Mouse (Mus musculus) megakaryocyte, embryonic 14.5 days (primary cell): Measurements from ENCODE around the gene Ltbp1. TPM values are rescaled to one million over a fixed set of nuclear protein-coding genes. Genes with fewer than 3 reads are reported as not detected.

ENCODE experiments used
- H3K27me3 ChIP-seq: replicated peaks from 2 replicates; pipeline ENCODE3; 2012; ENCODE audit warnings: inconsistent platforms
- H3K36me3 ChIP-seq: replicated peaks from 2 replicates; pipeline ENCODE3; 2012; ENCODE audit warnings: low read length, inconsistent platforms, mixed read lengths
- H3K4me1 ChIP-seq: 2 replicates; pipeline ENCODE4 v1.6.1; 2012; ENCODE audit warnings: inconsistent platforms
- H3K4me3 ChIP-seq: replicated peaks from 2 replicates; pipeline ENCODE3; 2012; ENCODE audit warnings: moderate library complexity, mild to moderate bottlenecking, inconsistent platforms
- H3K9me3 ChIP-seq: 2 replicates; pipeline ENCODE4 v1.6.1; 2012; ENCODE audit warnings: inconsistent platforms
- FLI1 ChIP-seq: IDR thresholded peaks from 2 replicates; pipeline ENCODE4 v1.6.1; 2012; ENCODE audit warnings: low read length, inconsistent platforms, mixed read lengths
- GATA1 ChIP-seq: IDR thresholded peaks from 3 replicates; pipeline ENCODE4 v1.6.1; 2012; ENCODE audit warnings: mixed read lengths, low read length, inconsistent platforms, borderline replicate concordance
- polyA plus RNA-seq: library from polyadenylated mRNA; stranded (reverse); fragments of >175 nt; gene quantifications from 2 replicates; pipeline ENCODE4 v1.2.3, GENCODE M21; 2012; ENCODE audit warnings: low replicate concordance; ENCODE audit not compliant: insufficient read depth

Ltbp1 gene
- polyA plus RNA-seq, 1 experiment, result 30.6 TPM

- no peak for TF ChIP-seq FLI1
- TF ChIP-seq GATA1, result no peak
- peaks cover 100% of the 10 kb centered on the region for H3K36me3 ChIP-seq
- H3K4me1 ChIP-seq, result peaks cover 24% of the 10 kb centered on the region
- H3K9me3 ChIP-seq, result no peaks in the 10 kb centered on the region
- H3K4me3 ChIP-seq, result no peak overlapping the region
- H3K27me3 ChIP-seq, result no peaks in the 10 kb centered on the region
Observed at GRCm38 (mm10) chr17:75258427-75258826, 253.1 kb downstream of the Ltbp1 start.

- H3K9me3 ChIP-seq, result no peaks in the 10 kb centered on the region
- H3K27me3 ChIP-seq, result no peaks in the 10 kb centered on the region
- H3K4me3 ChIP-seq, result no peak overlapping the region
- H3K4me1 ChIP-seq, result peaks cover 30% of the 10 kb centered on the region
- TF ChIP-seq FLI1 (no peak), GATA1 (no peak)
- H3K36me3 ChIP-seq, result peaks cover 100% of the 10 kb centered on the region
Observed at GRCm38 (mm10) chr17:75263336-75263990, 258.1 kb downstream of the Ltbp1 start.

- Histone ChIP-seq H3K27me3 (no peaks in the 10 kb centered on the region), H3K36me3 (peaks cover 100% of the 10 kb centered on the region), H3K9me3 (no peaks in the 10 kb centered on the region), H3K4me1 (peaks cover 54% of the 10 kb centered on the region), H3K4me3 (no peak overlapping the region)
- TF ChIP-seq GATA1, result no peak
Observed at GRCm38 (mm10) chr17:75268506-75268905, 263.1 kb downstream of the Ltbp1 start.

- TF ChIP-seq GATA1, result no peak
- TF ChIP-seq FLI1, result no peak
- H3K27me3 ChIP-seq, result no peaks in the 10 kb centered on the region
- peaks cover 99% of the 10 kb centered on the region for H3K36me3 ChIP-seq
- H3K9me3 ChIP-seq, result no peaks in the 10 kb centered on the region
- H3K4me3 ChIP-seq, result no peak overlapping the region
- peaks cover 52% of the 10 kb centered on the region for H3K4me1 ChIP-seq
Observed at GRCm38 (mm10) chr17:75272446-75272845, 267.1 kb downstream of the Ltbp1 start.

GRCm38 (mm10) chr17:75273272-75273671 is 267.9 kb downstream of the Ltbp1 start:
- H3K4me1 ChIP-seq, result peaks cover 44% of the 10 kb centered on the region
- no peak overlapping the region for H3K4me3 ChIP-seq
- H3K9me3 ChIP-seq, result no peaks in the 10 kb centered on the region
- TF ChIP-seq GATA1 (no peak), FLI1 (no peak)
- H3K36me3 ChIP-seq, result peaks cover 99% of the 10 kb centered on the region
- H3K27me3 ChIP-seq, result no peaks in the 10 kb centered on the region

- no peak overlapping the region for H3K4me3 ChIP-seq
- peaks cover 99% of the 10 kb centered on the region for H3K36me3 ChIP-seq
- peaks cover 39% of the 10 kb centered on the region for H3K4me1 ChIP-seq
- no peak for TF ChIP-seq GATA1
- TF ChIP-seq FLI1, result no peak
- H3K27me3 ChIP-seq, result no peaks in the 10 kb centered on the region
- no peaks in the 10 kb centered on the region for H3K9me3 ChIP-seq
Observed at GRCm38 (mm10) chr17:75275302-75275701, 269.9 kb downstream of the Ltbp1 start.

GRCm38 (mm10) chr17:75278106-75278505 is 272.7 kb downstream of the Ltbp1 start:
- H3K36me3 ChIP-seq, result peaks cover 98% of the 10 kb centered on the region
- H3K4me3 ChIP-seq, result no peak overlapping the region
- no peaks in the 10 kb centered on the region for H3K9me3 ChIP-seq
- TF ChIP-seq FLI1 (no peak), GATA1 (no peak)
- H3K4me1 ChIP-seq, result peaks cover 27% of the 10 kb centered on the region
- H3K27me3 ChIP-seq, result no peaks in the 10 kb centered on the region

GRCm38 (mm10) chr17:75278561-75278960 is 273.2 kb downstream of the Ltbp1 start:
- no peak overlapping the region for H3K4me3 ChIP-seq
- H3K27me3 ChIP-seq, result no peaks in the 10 kb centered on the region
- peaks cover 24% of the 10 kb centered on the region for H3K4me1 ChIP-seq
- no peak for TF ChIP-seq FLI1
- TF ChIP-seq GATA1, result no peak
- peaks cover 98% of the 10 kb centered on the region for H3K36me3 ChIP-seq
- H3K9me3 ChIP-seq, result no peaks in the 10 kb centered on the region

- Histone ChIP-seq H3K9me3 (no peaks in the 10 kb centered on the region), H3K4me3 (no peak overlapping the region), H3K27me3 (no peaks in the 10 kb centered on the region), H3K4me1 (peaks cover 21% of the 10 kb centered on the region), H3K36me3 (peaks cover 98% of the 10 kb centered on the region)
- TF ChIP-seq GATA1 (no peak), FLI1 (no peak)
Observed at GRCm38 (mm10) chr17:75281345-75281744, 276.0 kb downstream of the Ltbp1 start.

- H3K36me3 ChIP-seq, result peaks cover 86% of the 10 kb centered on the region
- H3K9me3 ChIP-seq, result no peaks in the 10 kb centered on the region
- no peaks in the 10 kb centered on the region for H3K27me3 ChIP-seq
- TF ChIP-seq FLI1, result no peak
- no peak for TF ChIP-seq GATA1
- no peak overlapping the region for H3K4me3 ChIP-seq
- peaks cover 18% of the 10 kb centered on the region for H3K4me1 ChIP-seq
Observed at GRCm38 (mm10) chr17:75284876-75285708, 279.7 kb downstream of the Ltbp1 start.
